Mouse (Mus musculus) CD8-positive naive resting alpha-beta T cell, adult 57 days (primary cell): ENCODE data around the gene Pik3r3. TPM values are rescaled to one million over a fixed set of nuclear protein-coding genes. Genes with fewer than 3 reads are reported as not detected.

Experiments
- total RNA-seq: library from RNA; stranded (reverse); gene quantifications from one replicate; pipeline ENCODE4 v1.2.4, GENCODE M21; 2023

The Pik3r3 gene
- total RNA-seq = 3.4 TPM

DNA sequence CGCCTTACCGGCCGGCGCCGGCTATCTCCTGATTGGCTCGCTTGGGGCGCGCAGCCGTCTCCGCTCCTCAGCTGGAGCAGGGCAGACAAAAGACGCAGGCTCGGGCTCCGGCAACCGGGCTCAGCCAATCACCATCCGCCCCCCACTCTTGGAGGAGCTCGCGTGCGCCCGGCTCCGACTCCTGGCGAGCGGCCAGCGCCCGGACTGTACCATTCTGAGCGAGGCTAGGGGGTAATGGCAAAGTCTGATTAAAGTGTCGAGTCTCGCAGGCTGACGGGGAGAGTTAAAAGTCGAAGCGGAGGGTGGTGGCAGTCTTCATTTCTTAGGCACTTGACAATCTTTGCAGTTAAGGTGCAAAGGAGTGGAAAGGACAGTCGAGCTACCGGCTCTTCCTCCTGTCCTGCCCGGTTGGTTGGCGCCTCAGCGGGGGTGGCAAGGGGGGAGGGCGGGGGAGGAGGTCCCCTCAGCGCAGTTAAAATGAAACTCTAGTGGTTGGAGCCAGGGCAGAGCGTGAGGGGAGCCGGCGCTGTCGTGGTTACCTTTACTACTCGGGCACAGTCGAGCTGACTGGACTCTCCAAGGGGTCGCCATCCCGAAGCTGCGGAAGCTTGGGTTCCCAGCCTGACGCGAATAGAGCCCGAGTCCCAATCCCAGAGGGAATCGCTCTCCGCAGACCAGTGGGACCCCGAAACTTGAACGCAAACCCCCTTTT lies at the start of gene Pik3r3:
Gene Pik3r3 (plus strand): TSS at position 479 of the 712 bp plus-strand sequence.

DNA sequence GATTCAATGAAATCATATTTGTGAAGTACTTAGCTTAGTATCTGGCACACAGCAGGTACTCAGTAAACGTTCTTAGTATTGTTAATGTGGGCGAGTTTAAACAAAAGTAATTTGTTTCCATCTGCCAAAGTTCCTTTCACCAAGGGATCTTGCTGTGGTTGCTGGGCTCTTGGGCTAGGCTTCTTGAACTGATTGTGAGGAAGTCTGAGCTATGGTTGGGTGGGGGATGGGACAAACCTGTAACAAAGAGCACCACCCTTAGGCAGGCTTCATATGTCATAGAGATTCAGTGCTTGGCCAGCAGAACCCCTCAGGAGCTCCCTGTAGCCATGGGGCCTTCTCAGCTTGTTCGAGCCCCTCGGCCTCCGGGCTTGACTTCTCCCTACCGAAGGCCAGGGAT lies 48.3 kb upstream of the Pik3r3 start, which contains the start of the genes 1700042G07Rik and Gm49337:
Gene 1700042G07Rik (plus strand): TSS at position 301 of the 400 bp plus-strand sequence.
Gene Gm49337 (plus strand): TSS at position 313 of the 400 bp plus-strand sequence.

Other genes with a start within 250 kb of the Pik3r3 start
- 103 TPM for gene Faah, start 203.7 kb upstream of the Pik3r3 start, total RNA-seq
- 48.9 TPM for gene Nsun4, start 167.7 kb upstream of the Pik3r3 start, total RNA-seq
- gene Uqcrh, start 146.5 kb upstream of the Pik3r3 start, total RNA-seq = 325 TPM
- 25.7 TPM for gene Lrrc41, start 146.3 kb upstream of the Pik3r3 start, total RNA-seq
- gene Rad54l, start 97.9 kb upstream of the Pik3r3 start, total RNA-seq = 0.49 TPM
- 29.7 TPM for gene Pomgnt1, start 97.8 kb upstream of the Pik3r3 start, total RNA-seq
- 0.18 TPM for gene Lurap1, start 70.3 kb upstream of the Pik3r3 start, total RNA-seq
- not detected for gene Tspan1, start 54.0 kb upstream of the Pik3r3 start, total RNA-seq
- gene 1700042G07Rik, start 48.2 kb upstream of the Pik3r3 start, total RNA-seq = not detected
- not detected for gene Gm49337, start 48.2 kb upstream of the Pik3r3 start, total RNA-seq
- 22.0 TPM for gene Mast2, start 242.6 kb downstream of the Pik3r3 start, total RNA-seq